Mouse (Mus musculus) layer of hippocampus, postnatal 25 days (tissue): Measurements from ENCODE around the gene Trpv1. TPM values are rescaled to one million over a fixed set of nuclear protein-coding genes. Genes with fewer than 3 reads are reported as not detected.
A peak's percentile ranks its signal among the peaks of the same experiment; 100 is the strongest.

Experiments
- DNase-seq, 2 experiments: peaks; one replicate each; pipeline ENCODE4 v3.0.0; 2022; ENCODE audit warnings: mixed read lengths in 2 of 2, low spot score in 1 of 2; ENCODE audit errors: extremely low spot score in 1 of 2
- total RNA-seq, 2 experiments: library from RNA; stranded (reverse); gene quantifications; 2 replicates each; pipeline ENCODE4 v1.2.3; 2021

Trpv1 gene
- total RNA-seq, 2 experiments from 2014 or later, result 0.12 TPM; not detected in 1

DNA sequence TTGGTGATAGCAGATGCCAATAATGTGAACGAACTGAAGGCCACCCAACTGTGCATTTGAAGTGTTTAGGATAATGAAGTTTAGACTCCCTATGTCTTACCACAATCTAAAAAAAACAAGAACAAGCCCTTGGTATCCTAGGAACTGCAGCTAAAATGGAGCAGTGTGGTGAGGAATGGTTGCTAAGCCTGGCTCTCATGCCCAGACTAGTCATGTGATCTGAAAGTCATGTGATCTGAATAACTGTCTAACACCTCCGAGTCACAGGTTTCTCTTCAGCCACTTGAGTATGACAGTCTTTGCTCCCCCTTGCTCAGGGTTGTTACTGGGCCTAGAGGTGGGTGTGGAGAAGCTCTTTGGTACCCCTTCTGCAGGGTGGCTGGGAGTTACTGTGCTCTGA lies 1.6 kb upstream of the Trpv1 start:
- no peak for DNase-seq

- no peak for DNase-seq
Observed at GRCm38 (mm10) chr11:73235990-73236701, 2.1 kb downstream of the Trpv1 start.

- no peak for DNase-seq
Observed at GRCm38 (mm10) chr11:73236731-73237130, 2.6 kb downstream of the Trpv1 start.

DNA sequence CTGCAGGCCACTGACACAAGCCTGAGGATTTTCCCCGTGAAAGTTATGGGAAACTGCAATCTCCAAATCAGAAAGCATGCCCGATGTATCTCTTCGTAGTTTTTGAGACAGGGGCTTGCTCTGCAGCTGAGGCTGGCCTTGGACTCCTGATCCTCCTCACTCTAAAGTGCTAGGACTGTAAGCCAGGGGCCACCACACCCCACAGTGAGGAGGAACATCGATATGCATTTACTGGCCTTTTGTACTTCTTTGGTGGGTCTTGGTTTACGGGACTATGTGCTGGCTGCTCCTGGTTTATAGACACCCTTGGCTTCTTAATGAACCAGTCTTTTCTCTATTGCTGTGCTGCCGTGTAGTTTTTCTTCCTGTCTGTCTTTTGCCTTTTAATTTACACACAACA lies 8.1 kb downstream of the Trpv1 start:
- DNase-seq, result no peak

GRCm38 (mm10) chr11:73242777-73243176 lies 8.7 kb downstream of the Trpv1 start:
- no peak for DNase-seq

- no peak for DNase-seq
Observed at GRCm38 (mm10) chr11:73257362-73257945, 23.4 kb downstream of the Trpv1 start.

- DNase-seq, result no peak
Observed at GRCm38 (mm10) chr11:73258664-73259063, 24.6 kb downstream of the Trpv1 start.

GRCm38 (mm10) chr11:73260457-73260856 lies 26.4 kb downstream of the Trpv1 start:
- no peak for DNase-seq

DNA sequence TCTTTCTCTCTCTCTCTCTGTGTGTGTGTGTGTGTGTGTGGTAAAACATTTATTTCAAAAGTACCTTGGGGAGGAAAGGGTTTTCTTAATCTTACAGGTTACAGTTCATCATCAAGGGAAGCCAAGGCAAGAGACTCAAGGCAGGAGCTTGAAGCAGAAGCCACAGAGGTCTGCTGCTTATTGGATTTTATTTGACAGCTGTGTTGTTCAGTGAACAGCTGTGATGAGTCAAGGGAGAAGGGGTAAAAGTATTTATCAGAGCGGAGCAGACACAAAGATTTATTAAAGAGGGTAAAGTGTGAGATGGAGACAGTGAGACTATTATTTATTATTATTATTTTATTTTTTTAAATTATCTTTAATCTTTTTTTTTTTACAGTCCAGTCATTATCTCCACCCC lies 27.3 kb downstream of the Trpv1 start:
- no peak for DNase-seq

GRCm38 (mm10) chr11:73267267-73267666 lies 33.2 kb downstream of the Trpv1 start, which contains the start of gene Trpv3:
Gene Trpv3, plus strand, starts transcription at chr11:73267388.
- DNase-seq, result no peak

DNA sequence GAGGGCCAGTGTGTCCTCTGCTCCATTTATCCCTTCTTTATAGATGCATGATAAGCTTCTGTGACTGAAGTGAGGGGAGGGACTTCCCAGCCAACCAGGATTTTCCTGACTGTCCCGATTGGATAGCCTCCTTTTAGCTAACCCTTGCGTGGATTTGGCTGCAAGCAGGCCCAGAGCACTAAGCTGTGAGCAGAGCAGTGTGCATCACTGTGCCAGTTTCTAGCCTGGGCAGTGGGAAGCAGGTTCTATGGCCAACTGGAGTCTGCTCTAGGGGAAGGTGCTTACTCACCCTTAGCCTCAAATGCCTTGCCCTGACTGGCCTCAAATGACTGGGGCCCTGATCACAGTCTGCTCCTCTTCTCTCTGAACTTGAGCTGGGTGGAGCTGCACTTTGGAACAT lies 40.7 kb downstream of the Trpv1 start:
- DNase-seq, result no peak

- DNase-seq, result no peak
Observed at GRCm38 (mm10) chr11:73280710-73281109, 46.6 kb downstream of the Trpv1 start.

- DNase-seq, result peak; percentile 53 to 63
Observed at GRCm38 (mm10) chr11:73281528-73282027, 47.5 kb downstream of the Trpv1 start.

- DNase-seq, result no peak
Observed at GRCm38 (mm10) chr11:73283369-73283768, 49.3 kb downstream of the Trpv1 start.

DNA sequence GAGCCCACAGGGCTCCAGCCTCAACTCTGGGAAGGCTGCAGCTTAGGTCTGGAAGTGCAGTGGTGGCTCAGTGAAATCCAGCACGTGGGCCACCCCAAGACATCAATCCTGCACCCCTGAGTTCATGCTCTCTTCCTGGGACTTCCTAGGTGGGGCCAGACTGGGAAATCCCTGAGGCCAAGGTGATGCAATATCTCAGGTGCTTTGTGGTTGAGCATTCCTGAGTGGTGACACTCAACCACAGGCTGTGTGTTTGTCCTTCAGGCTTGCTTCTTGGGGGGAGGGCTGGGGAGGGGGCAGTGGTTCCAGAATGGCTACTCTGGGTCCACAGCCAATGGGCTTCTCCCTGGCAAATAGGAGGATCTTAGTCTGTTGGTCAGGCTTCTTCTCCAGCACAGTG lies 49.8 kb downstream of the Trpv1 start:
- no peak for DNase-seq

- no peak for DNase-seq
Observed at GRCm38 (mm10) chr11:73284351-73284750, 50.3 kb downstream of the Trpv1 start.

DNA sequence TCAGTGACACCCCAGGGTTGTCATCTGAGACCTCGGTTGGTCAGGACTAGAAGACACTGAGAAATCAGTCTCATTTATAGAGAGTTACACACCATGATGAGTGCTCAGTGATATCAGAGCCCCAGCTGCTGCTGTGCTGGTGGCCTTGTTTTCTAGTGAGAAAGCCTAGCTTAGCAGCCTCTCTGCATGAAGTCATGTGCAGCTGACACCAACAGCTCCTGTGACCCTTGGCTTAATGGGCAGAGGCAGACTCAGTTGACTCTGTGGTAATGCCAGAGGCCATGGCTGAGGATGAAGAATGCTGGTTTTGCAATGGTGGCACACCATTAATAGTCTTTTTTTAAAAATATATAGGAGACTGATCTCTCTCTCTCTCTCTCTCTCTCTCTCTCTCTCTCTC lies 55.5 kb downstream of the Trpv1 start:
- no peak for DNase-seq

DNA sequence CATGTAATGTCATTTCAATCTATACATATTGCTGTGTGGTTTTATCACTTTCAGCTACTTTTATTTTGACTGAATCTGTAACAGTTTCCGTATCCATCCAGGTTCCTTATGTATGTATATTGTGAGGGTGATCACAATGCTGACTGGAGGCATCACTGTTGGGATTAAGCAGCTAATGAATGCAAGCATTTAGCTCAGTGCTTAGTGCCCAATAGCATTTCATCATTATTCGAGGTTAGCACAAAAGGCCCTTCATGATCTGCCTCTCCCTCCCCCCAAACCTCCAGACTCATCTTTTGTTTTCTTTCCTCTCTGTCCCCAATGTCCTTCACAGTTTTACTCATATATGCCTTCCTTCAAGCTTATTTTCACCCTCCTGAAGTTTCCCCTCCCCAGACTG lies 69.0 kb downstream of the Trpv1 start:
- no peak for DNase-seq
